Mouse (Mus musculus) liver, postnatal 0 days (tissue): ENCODE measurements around the gene Smtnl1. TPM values are rescaled to one million over a fixed set of nuclear protein-coding genes. Genes with fewer than 3 reads are reported as not detected.
"Not testable (repeated sequence)": the region's sequence is repeated elsewhere in the genome, so short reads cannot be mapped to it uniquely, and the experiment has no call there.

Source experiments
- ATAC-seq: fragments of 200-750 bp; cut with Nextera tagmentation; 2 replicates; pipeline ENCODE4 v1.8.0; 2017; ENCODE audit warnings: mild to moderate bottlenecking, moderate library complexity
- DNase-seq: peaks from one replicate; pipeline ENCODE4 v3.0.0-alpha.2; 2016
- H3K27ac ChIP-seq: fragments of 300-500 bp; sonication (generic); 2 replicates; pipeline ENCODE4 v1.5.1; 2014; ENCODE audit warnings: antibody characterized with exemption, moderate library complexity, mild to moderate bottlenecking, low read depth
- H3K27me3 ChIP-seq: fragments of 300-500 bp; sonication (generic); 2 replicates; pipeline ENCODE4 v1.6.1; 2014; ENCODE audit warnings: low read length, control low read depth, mixed read lengths; ENCODE audit not compliant: insufficient read depth
- H3K36me3 ChIP-seq: fragments of 300-500 bp; sonication (generic); replicated peaks from 2 replicates; pipeline ENCODE4 v1.6.1; 2014; ENCODE audit warnings: mild to moderate bottlenecking, control low read depth, low read length, moderate library complexity, mixed read lengths; ENCODE audit not compliant: insufficient read depth
- H3K4me1 ChIP-seq: fragments of 300-500 bp; sonication (generic); 2 replicates; pipeline ENCODE4 v1.6.1; 2014; ENCODE audit warnings: antibody characterized with exemption, mild to moderate bottlenecking, control low read depth; ENCODE audit not compliant: insufficient read depth
- H3K4me2 ChIP-seq: fragments of 300-500 bp; sonication (generic); 2 replicates; pipeline ENCODE4 v1.6.1; 2014; ENCODE audit warnings: low read depth, mild to moderate bottlenecking, low read length, moderate library complexity, mixed read lengths
- H3K4me3 ChIP-seq: fragments of 300-500 bp; sonication (generic); 2 replicates; pipeline ENCODE4 v1.5.1; 2014; ENCODE audit warnings: low read depth, low read length
- H3K9ac ChIP-seq: fragments of 300-500 bp; sonication (generic); replicated peaks from 2 replicates; pipeline ENCODE4 v1.6.1; 2014; ENCODE audit warnings: mild to moderate bottlenecking, moderate library complexity
- H3K9me3 ChIP-seq: fragments of 300-500 bp; sonication (generic); 2 replicates; pipeline ENCODE4 v1.6.1; 2016; ENCODE audit warnings: mild to moderate bottlenecking, control low read depth, low read length, mixed read lengths
- CTCF ChIP-seq: sonication (generic); IDR thresholded peaks from 2 replicates; pipeline ENCODE4 v1.5.1; 2016; ENCODE audit warnings: antibody characterized with exemption, low read depth
- EP300 ChIP-seq: IDR thresholded peaks from 2 replicates; pipeline ENCODE4 v1.6.1; 2016; ENCODE audit warnings: antibody characterized with exemption, low read depth, mild to moderate bottlenecking
- WGBS: fragments of 180-500 bp; shearing (Covaris S2); extraction: QIAGEN DNeasy Blood & Tissue Kit; methylation state at CpG from one replicate; pipeline ENCODE4 v1.1.7; 2014; ENCODE audit not compliant: insufficient replicate concordance; 5-methylcytosine and 5-hydroxymethylcytosine counted together
- polyA plus RNA-seq: library from polyadenylated mRNA; unstranded; fragments of >200 nt; fragmentation: Nextera tagmentation; extraction: Ambion mirVana; gene quantifications from 2 replicates; pipeline ENCODE4 v1.2.1, GENCODE M21; 2015

Smtnl1 gene
- polyA plus RNA-seq, 1 experiment from 2014 or later, result 0.15 TPM

DNA sequence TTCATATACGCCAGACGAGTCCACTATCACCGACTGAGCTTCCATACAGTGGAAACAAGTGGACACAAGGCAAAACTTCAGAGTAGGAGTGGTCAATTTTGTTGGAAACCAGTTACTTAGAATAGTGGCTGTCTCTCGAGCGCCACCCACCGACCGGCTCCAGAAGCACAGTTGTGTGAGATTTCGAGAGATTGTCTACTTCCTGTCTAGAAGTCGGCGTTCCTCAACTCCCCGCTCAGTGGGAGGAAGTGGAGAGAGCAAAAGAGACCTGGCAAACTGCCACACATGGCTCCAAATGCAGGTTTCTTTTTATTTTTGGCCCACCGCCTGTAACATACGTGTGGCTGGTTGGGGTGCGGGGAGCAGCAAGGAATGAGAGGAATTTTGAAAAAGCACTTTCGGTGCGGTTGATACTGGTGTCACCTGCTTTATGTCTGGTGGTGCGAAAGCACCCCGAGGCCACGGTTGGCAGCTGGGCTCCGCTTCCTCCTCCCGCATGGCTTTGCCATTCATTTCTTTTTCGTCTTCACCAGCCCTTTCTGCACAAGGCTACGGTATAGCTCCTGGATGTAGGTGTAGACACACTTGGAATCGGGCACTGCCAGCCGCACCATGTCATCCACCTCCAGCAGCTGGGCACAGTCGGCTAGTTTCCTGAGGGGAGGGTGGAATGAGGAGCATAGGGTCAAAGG is 11.4 kb downstream of the Smtnl1 start:
- peak; percentile 66 for TF ChIP-seq EP300
- TF ChIP-seq CTCF, result peak; percentile 94
- Histone ChIP-seq H3K27me3 (no peaks in the 10 kb centered on the region), H3K4me2 (peak overlapping the region; percentile 67), H3K4me1 (peaks cover 37% of the 10 kb centered on the region), H3K36me3 (peaks cover 39% of the 10 kb centered on the region), H3K9ac (peak overlapping the region; percentile 41), H3K27ac (peak overlapping the region; percentile 77), H3K4me3 (peak overlapping the region; percentile 28), H3K9me3 (no peaks in the 10 kb centered on the region)
- ATAC-seq (peak; percentile 48), DNase-seq (peak; percentile 94)
- 32% methylated on average over 26 of the region's 26 CpGs for WGBS

DNA sequence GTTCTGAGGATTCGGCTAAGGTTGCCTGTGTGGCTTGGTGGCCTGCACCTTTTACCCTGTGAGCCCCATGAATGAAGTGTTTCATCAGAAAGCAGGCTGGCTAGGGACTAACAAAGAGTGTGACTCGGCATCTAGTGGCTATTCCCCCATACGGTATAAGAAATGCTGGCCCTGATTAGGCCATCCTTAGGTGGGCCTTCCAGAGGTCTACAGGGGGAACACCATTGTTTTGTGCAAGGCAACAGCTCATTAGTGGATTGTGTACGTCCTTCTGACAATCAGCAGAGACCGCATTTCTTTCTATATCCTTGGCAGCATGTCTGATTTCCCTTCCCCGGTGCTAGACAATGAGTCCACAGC is 11.9 kb downstream of the Smtnl1 start:
- no peaks in the 10 kb centered on the region for H3K27me3 ChIP-seq
- peaks cover 44% of the 10 kb centered on the region for H3K36me3 ChIP-seq
- H3K27ac ChIP-seq, result peak overlapping the region; percentile 77
- 68% methylated on average over 6 of the region's 6 CpGs for WGBS
- ATAC-seq (no peak), DNase-seq (no peak)
- no peak for TF ChIP-seq EP300
- no peak for TF ChIP-seq CTCF
- H3K9ac ChIP-seq, result no peak overlapping the region
- peaks cover 37% of the 10 kb centered on the region for H3K4me1 ChIP-seq
- peak overlapping the region; percentile 67 for H3K4me2 ChIP-seq
- no peak overlapping the region for H3K4me3 ChIP-seq
- no peaks in the 10 kb centered on the region for H3K9me3 ChIP-seq

DNA sequence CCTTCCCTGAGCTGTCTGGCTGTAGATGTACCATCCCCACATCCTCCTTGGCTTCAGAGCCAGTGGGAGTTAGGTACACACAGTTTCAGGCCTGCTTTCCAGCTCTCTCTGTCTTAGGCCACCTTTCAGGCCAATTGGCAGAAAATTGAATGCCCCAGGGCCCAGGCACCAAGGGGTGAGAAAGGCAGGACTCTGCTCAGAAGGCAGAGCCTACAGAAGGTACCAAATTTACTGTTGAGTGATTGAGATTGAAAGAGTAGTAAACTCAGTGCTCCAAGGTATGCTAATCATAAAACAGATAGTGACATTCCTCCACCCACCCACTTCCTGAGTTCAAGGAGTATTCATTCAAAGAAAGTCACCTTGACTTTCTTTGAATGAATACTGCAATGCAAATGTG is 13.1 kb downstream of the Smtnl1 start:
- H3K36me3 ChIP-seq, result peaks cover 55% of the 10 kb centered on the region
- DNase-seq (no peak), ATAC-seq (no peak)
- TF ChIP-seq EP300, result no peak
- TF ChIP-seq CTCF, result no peak
- no peaks in the 10 kb centered on the region for H3K27me3 ChIP-seq
- H3K4me3 ChIP-seq, result no peak overlapping the region
- H3K9ac ChIP-seq, result no peak overlapping the region
- no peak overlapping the region for H3K27ac ChIP-seq
- H3K4me2 ChIP-seq, result no peak overlapping the region
- H3K4me1 ChIP-seq, result peaks cover 33% of the 10 kb centered on the region
- no peaks in the 10 kb centered on the region for H3K9me3 ChIP-seq

DNA sequence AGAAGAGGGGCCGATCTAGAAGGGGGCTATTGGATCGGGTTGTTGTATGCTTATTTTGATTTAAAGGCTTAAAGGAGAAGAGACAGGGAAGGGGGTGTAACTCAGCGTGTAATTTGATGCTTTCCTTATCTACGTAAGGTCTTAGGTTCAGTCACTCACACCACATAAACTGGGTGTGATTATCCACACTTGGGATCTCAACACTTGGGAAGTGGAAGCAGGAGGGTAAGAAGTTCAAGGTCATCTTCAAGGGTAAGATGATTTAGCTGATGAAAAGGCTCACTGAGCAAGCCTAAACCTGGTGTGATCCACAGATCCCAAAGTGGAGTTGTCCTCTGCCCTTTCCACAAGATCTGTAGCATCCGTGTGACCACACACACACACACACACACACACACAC is 15.9 kb downstream of the Smtnl1 start:
- Histone ChIP-seq H3K4me3 (no peak overlapping the region), H3K4me2 (no peak overlapping the region), H3K9me3 (no peaks in the 10 kb centered on the region), H3K4me1 (peaks cover 22% of the 10 kb centered on the region), H3K27ac (no peak overlapping the region), H3K27me3 (no peaks in the 10 kb centered on the region), H3K9ac (no peak overlapping the region), H3K36me3 (peaks cover 73% of the 10 kb centered on the region)
- DNase-seq (no peak), ATAC-seq (no peak)
- TF ChIP-seq CTCF (no peak), EP300 (no peak)
- WGBS, result 80% methylated on average over 5 of the region's 5 CpGs

DNA sequence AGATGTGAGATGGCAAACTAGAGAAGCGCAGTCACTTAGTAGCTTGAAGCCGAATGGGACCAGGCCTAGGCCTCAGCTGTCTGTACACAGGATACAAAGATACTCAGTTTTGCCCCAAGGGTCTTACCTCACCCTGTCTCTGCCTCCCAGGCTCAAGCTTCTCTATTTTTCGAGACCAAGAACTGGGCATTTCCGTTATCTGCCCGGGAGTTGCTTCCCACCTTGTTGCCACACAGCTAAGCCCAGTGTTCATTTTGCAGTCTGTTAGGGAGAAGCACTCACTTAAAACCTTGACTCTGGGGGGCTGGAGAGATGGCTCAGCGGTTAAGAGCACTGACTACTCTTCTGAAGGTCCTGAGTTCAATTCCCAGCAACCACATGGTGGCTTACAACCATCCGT is 18.5 kb downstream of the Smtnl1 start:
- Histone ChIP-seq H3K9ac (no peak overlapping the region), H3K27ac (no peak overlapping the region), H3K4me3 (no peak overlapping the region), H3K4me1 (peaks cover 15% of the 10 kb centered on the region), H3K9me3 (no peaks in the 10 kb centered on the region), H3K27me3 (no peaks in the 10 kb centered on the region), H3K36me3 (peaks cover 59% of the 10 kb centered on the region), H3K4me2 (no peak overlapping the region)
- WGBS, result 82% methylated on average over 7 of the region's 7 CpGs
- ATAC-seq (no peak), DNase-seq (peak; percentile 15)
- TF ChIP-seq CTCF, result no peak
- TF ChIP-seq EP300, result no peak

DNA sequence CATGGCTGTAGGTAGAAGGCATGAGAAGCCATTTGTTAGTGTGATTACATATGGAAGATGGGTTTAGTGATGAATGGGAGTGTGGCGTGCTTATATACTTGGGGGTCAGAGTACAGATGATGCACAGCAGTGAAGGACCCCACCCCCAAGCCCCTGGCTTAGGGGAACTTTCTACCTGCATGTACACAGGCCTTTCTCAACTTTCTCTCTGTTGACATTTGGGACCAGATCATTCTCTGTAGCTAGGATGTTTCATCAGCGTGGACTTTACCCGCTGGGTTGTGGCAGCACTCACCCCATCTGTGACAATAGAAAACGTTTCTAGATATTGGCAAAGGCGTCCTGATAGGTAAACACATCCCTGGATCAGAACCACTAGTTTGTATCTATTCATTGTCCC is 21.2 kb downstream of the Smtnl1 start:
- peak overlapping the region; percentile 98 for H3K4me2 ChIP-seq

More for the DNA sequence above, 21.2 kb downstream of the Smtnl1 start:
- Histone ChIP-seq H3K36me3 (peaks cover 36% of the 10 kb centered on the region), H3K27ac (peak overlapping the region; percentile 98), H3K4me3 (peak overlapping the region; percentile 92; the same call in 1 of the 2 replicates), H3K4me1 (peaks cover 20% of the 10 kb centered on the region)
- peak; percentile 41 for DNase-seq
- not testable (repeated sequence) for H3K9ac ChIP-seq, H3K27me3 ChIP-seq, H3K9me3 ChIP-seq
- peak; percentile 49 for ATAC-seq
- 68% methylated on average over 5 of the region's 5 CpGs for WGBS
- 0 out of 2 replicates have a peak, but pooled peaks have one; percentile 29 for TF ChIP-seq EP300
